Mouse (Mus musculus): ENCODE data around the gene Lsp1. TPM values are rescaled to one million over a fixed set of nuclear protein-coding genes. Genes with fewer than 3 reads are reported as not detected.

Lsp1 gene
- polyA plus RNA-seq, 1 experiment from 2014 or later = 26.2 TPM

GRCm38 (mm10) chr7:142441585-142441984 is 19.0 kb upstream of the Lsp1 start, which contains the start of gene Tnni2:
Gene Tnni2 (plus strand): TSS chr7:142441808.
- Histone ChIP-seq H3K36me3 (ENCODE audit: control insufficient read depth, insufficient read depth) (no peaks in the 10 kb centered on the region), H3K9me3 (replicated peaks; ENCODE audit: control insufficient read depth, low read length) (no peaks in the 10 kb centered on the region), H3K4me2 (ENCODE audit: low read depth, low read length) (no peak within 1 kb of the TSS), H3K4me1 (ENCODE audit: control insufficient read depth, low read depth, low read length) (no peaks in the 10 kb centered on the region; the same call in 1 of the 2 replicates), H3K27me3 (ENCODE audit: control insufficient read depth, insufficient read depth, low read depth, low read length) (no peaks in the 10 kb centered on the region), H3K4me3 (ENCODE audit: low read depth, low read length) (no peak within 1 kb of the TSS), H3K9ac (ENCODE audit: low read depth, low read length) (no peak within 1 kb of the TSS), H3K27ac (ENCODE audit: low read length) (no peak within 1 kb of the TSS; the same call in 1 of the 2 replicates)
- ATAC-seq (ENCODE audit: low read depth) = no peak
- 56% methylated on average over 9 of the region's 9 CpGs for WGBS (ENCODE audit: insufficient replicate concordance)

DNA sequence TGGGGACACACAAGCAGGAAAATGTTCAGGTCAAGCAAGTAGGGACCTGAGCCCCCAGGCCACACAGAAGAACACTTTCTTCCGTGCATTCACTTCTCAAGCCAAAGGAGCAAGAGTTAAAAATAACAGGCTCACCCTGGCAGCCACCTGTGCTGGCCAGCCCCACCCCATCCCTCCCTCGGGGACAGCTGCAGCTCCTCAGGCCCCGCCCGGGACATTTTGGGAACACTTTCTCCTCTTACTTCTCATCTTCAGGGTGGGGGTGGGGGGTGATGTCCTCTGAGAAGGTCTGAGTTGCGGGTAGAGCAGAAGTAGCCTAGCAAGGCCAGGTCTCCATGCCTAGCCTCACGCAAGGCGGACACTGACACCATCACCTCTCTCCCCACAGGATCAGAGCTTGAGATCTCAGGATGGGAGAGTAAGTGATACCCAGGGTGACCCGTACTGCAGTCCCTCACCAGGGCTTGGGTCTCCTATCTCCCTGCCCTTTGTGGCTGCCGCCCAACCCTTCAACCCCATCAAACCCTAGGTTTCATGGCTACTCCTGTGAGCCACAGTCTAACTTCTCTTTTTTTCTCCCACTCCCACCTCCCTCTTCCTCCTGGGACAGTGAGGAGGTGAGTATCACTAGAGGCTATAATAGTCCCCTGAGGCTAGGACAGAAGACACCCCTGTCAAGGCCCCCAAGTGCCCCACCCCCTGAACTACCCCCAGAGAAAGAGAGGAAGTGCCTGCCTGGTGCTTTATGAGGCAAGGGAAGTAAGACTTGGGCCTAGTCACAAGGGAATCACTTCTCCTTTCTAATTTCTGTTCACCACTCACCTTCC is 18.3 kb upstream of the Lsp1 start:
- Histone ChIP-seq H3K36me3 (ENCODE audit: control insufficient read depth, insufficient read depth) (no peaks in the 10 kb centered on the region), H3K9me3 (replicated peaks; ENCODE audit: control insufficient read depth, low read length) (no peaks in the 10 kb centered on the region), H3K4me3 (ENCODE audit: low read depth, low read length) (no peak overlapping the region), H3K4me1 (ENCODE audit: control insufficient read depth, low read depth, low read length) (no peaks in the 10 kb centered on the region; the same call in 1 of the 2 replicates), H3K27me3 (ENCODE audit: control insufficient read depth, insufficient read depth, low read depth, low read length) (no peaks in the 10 kb centered on the region), H3K27ac (ENCODE audit: low read length) (peak overlapping the region; percentile 70), H3K9ac (ENCODE audit: low read depth, low read length) (no peak overlapping the region), H3K4me2 (ENCODE audit: low read depth, low read length) (no peak overlapping the region)
- 46% methylated on average over 9 of the region's 9 CpGs for WGBS (ENCODE audit: insufficient replicate concordance)
- peak; percentile 30 for ATAC-seq (ENCODE audit: low read depth)

DNA sequence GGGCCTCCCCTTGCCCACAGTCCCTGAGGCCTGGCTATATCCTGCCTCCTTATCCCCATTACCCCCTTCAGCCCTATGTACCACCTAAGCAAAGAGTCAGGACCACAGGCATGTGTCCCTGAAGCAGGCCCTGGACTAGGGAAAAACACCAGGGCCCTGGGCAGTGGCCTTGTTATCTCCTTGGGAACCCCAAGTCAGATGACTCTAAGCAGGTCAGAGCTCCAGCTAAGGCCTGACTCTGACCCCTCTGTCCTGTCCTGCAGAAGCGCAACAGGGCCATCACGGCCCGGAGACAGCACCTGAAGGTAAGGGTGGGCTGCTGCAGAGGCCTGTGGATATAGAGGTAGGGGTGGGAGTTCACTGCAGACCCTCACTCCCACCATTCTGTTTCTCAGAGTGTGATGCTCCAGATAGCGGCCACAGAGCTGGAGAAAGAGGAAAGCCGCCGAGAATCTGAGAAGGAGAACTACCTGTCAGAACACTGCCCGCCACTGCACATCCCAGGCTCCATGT is 17.6 kb upstream of the Lsp1 start:
- Histone ChIP-seq H3K27ac (ENCODE audit: low read length) (peak overlapping the region; percentile 70), H3K4me2 (ENCODE audit: low read depth, low read length) (no peak overlapping the region), H3K36me3 (ENCODE audit: control insufficient read depth, insufficient read depth) (no peaks in the 10 kb centered on the region), H3K27me3 (ENCODE audit: control insufficient read depth, insufficient read depth, low read depth, low read length) (no peaks in the 10 kb centered on the region), H3K9me3 (replicated peaks; ENCODE audit: control insufficient read depth, low read length) (no peaks in the 10 kb centered on the region), H3K9ac (ENCODE audit: low read depth, low read length) (no peak overlapping the region), H3K4me1 (ENCODE audit: control insufficient read depth, low read depth, low read length) (no peaks in the 10 kb centered on the region; the same call in 1 of the 2 replicates), H3K4me3 (ENCODE audit: low read depth, low read length) (no peak overlapping the region)
- WGBS (ENCODE audit: insufficient replicate concordance) = 65% methylated on average over 7 of the region's 7 CpGs
- no peak; the same call in 1 of the 2 replicates for ATAC-seq (ENCODE audit: low read depth)

GRCm38 (mm10) chr7:142443474-142443873 is 17.1 kb upstream of the Lsp1 start:
- 70% methylated on average over 5 of the region's 5 CpGs for WGBS (ENCODE audit: insufficient replicate concordance)
- Histone ChIP-seq H3K27ac (ENCODE audit: low read length) (peak overlapping the region; percentile 70; the same call in 1 of the 2 replicates), H3K36me3 (ENCODE audit: control insufficient read depth, insufficient read depth) (no peaks in the 10 kb centered on the region), H3K9me3 (replicated peaks; ENCODE audit: control insufficient read depth, low read length) (no peaks in the 10 kb centered on the region), H3K4me1 (ENCODE audit: control insufficient read depth, low read depth, low read length) (no peaks in the 10 kb centered on the region; the same call in 1 of the 2 replicates), H3K4me3 (ENCODE audit: low read depth, low read length) (no peak overlapping the region), H3K9ac (ENCODE audit: low read depth, low read length) (no peak overlapping the region), H3K4me2 (ENCODE audit: low read depth, low read length) (no peak overlapping the region), H3K27me3 (ENCODE audit: control insufficient read depth, insufficient read depth, low read depth, low read length) (no peaks in the 10 kb centered on the region)
- ATAC-seq (ENCODE audit: low read depth) = no peak

- no peak overlapping the region for H3K9ac ChIP-seq (ENCODE audit: low read depth, low read length)
- 66% methylated on average over 6 of the region's 6 CpGs for WGBS (ENCODE audit: insufficient replicate concordance)
- H3K27me3 ChIP-seq (ENCODE audit: control insufficient read depth, insufficient read depth, low read depth, low read length) = no peaks in the 10 kb centered on the region
- H3K4me1 ChIP-seq (ENCODE audit: control insufficient read depth, low read depth, low read length) = no peaks in the 10 kb centered on the region; the same call in 1 of the 2 replicates
- no peaks in the 10 kb centered on the region for H3K9me3 ChIP-seq (replicated peaks; ENCODE audit: control insufficient read depth, low read length)
- H3K36me3 ChIP-seq (ENCODE audit: control insufficient read depth, insufficient read depth) = no peaks in the 10 kb centered on the region
- no peak overlapping the region for H3K27ac ChIP-seq (ENCODE audit: low read length)
- no peak overlapping the region for H3K4me2 ChIP-seq (ENCODE audit: low read depth, low read length)
- no peak overlapping the region for H3K4me3 ChIP-seq (ENCODE audit: low read depth, low read length)
- ATAC-seq (ENCODE audit: low read depth) = no peak
Observed at GRCm38 (mm10) chr7:142444171-142444570, 16.4 kb upstream of the Lsp1 start.

- Histone ChIP-seq H3K27ac (ENCODE audit: low read length) (no peak overlapping the region), H3K36me3 (ENCODE audit: control insufficient read depth, insufficient read depth) (no peaks in the 10 kb centered on the region), H3K4me2 (ENCODE audit: low read depth, low read length) (no peak overlapping the region), H3K4me3 (ENCODE audit: low read depth, low read length) (no peak overlapping the region), H3K9me3 (replicated peaks; ENCODE audit: control insufficient read depth, low read length) (no peaks in the 10 kb centered on the region), H3K27me3 (ENCODE audit: control insufficient read depth, insufficient read depth, low read depth, low read length) (no peaks in the 10 kb centered on the region), H3K9ac (ENCODE audit: low read depth, low read length) (no peak overlapping the region), H3K4me1 (ENCODE audit: control insufficient read depth, low read depth, low read length) (no peaks in the 10 kb centered on the region; the same call in 1 of the 2 replicates)
- 72% methylated on average over 6 of the region's 6 CpGs for WGBS (ENCODE audit: insufficient replicate concordance)
- no peak for ATAC-seq (ENCODE audit: low read depth)
Observed at GRCm38 (mm10) chr7:142445324-142445723, 15.3 kb upstream of the Lsp1 start.

DNA sequence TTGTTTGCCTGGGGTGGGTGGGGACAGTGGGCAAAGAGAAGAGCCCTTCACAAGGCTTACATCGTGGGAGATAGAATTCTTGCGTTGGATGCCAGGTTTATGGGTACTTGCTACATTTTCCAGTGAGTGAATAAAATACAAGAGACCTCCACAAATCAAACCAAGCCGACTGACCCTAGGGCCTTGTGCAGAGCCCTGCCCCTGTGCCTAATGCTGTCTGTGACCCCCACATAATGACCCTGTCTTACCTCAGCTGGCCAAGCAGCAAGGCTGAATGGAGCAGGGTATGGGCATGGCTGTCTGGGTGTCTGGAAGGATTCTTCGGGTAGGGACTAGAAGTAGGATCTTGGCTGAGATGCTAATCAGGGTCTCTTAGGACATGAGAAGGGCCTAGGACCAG is 14.3 kb upstream of the Lsp1 start:
- H3K27ac ChIP-seq (ENCODE audit: low read length) = no peak overlapping the region
- H3K9me3 ChIP-seq (replicated peaks; ENCODE audit: control insufficient read depth, low read length) = no peaks in the 10 kb centered on the region
- H3K4me1 ChIP-seq (ENCODE audit: control insufficient read depth, low read depth, low read length) = no peaks in the 10 kb centered on the region; the same call in 1 of the 2 replicates
- H3K27me3 ChIP-seq (ENCODE audit: control insufficient read depth, insufficient read depth, low read depth, low read length) = no peaks in the 10 kb centered on the region
- H3K36me3 ChIP-seq (ENCODE audit: control insufficient read depth, insufficient read depth) = no peaks in the 10 kb centered on the region
- no peak overlapping the region for H3K4me3 ChIP-seq (ENCODE audit: low read depth, low read length)
- no peak overlapping the region for H3K4me2 ChIP-seq (ENCODE audit: low read depth, low read length)
- WGBS (ENCODE audit: insufficient replicate concordance) = 64% methylated on average over 4 of the region's 4 CpGs
- ATAC-seq (ENCODE audit: low read depth) = no peak
- H3K9ac ChIP-seq (ENCODE audit: low read depth, low read length) = no peak overlapping the region

DNA sequence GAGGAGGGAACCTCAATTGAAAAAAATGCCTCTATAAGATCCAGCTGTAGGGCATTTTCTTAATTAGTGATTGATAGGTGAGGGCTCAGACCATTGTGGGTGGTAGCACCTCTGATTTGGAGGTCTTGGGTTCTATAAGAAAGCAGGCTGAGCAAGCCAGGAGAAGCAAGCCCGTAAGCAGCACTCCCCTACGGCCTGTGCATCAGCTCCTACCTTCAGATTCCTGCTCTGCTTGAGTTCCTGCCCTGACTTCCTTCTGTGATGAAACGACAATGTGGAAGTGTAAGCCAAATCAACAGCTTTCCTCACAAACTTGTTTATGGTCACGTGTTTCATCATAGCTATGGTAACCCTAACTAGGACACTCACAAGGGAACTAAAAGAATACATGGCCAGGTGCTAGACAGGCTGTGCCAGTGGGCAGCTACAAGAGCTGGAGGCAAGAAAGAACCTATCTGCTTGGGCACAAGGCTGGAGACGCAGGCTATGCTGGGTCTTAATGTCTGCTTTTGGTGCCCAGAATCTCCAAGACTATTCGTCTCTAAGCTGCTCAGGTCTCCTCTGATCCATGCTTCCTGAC is 11.5 kb upstream of the Lsp1 start:
- no peaks in the 10 kb centered on the region for H3K4me1 ChIP-seq (ENCODE audit: control insufficient read depth, low read depth, low read length)
- H3K4me2 ChIP-seq (ENCODE audit: low read depth, low read length) = no peak overlapping the region
- H3K4me3 ChIP-seq (ENCODE audit: low read depth, low read length) = no peak overlapping the region
- 0 out of 2 replicates have a peak, but pooled peaks have one; percentile 16 for ATAC-seq (ENCODE audit: low read depth)
- H3K9me3 ChIP-seq (replicated peaks; ENCODE audit: control insufficient read depth, low read length) = no peaks in the 10 kb centered on the region
- H3K9ac ChIP-seq (ENCODE audit: low read depth, low read length) = no peak overlapping the region
- 48% methylated on average over 6 of the region's 6 CpGs for WGBS (ENCODE audit: insufficient replicate concordance)
- H3K27me3 ChIP-seq (ENCODE audit: control insufficient read depth, insufficient read depth, low read depth, low read length) = no peaks in the 10 kb centered on the region
- H3K36me3 ChIP-seq (ENCODE audit: control insufficient read depth, insufficient read depth) = no peaks in the 10 kb centered on the region
- H3K27ac ChIP-seq (ENCODE audit: low read length) = no peak overlapping the region

- no peak for ATAC-seq (ENCODE audit: low read depth)
- no peaks in the 10 kb centered on the region; the same call in 1 of the 2 replicates for H3K4me1 ChIP-seq (ENCODE audit: control insufficient read depth, low read depth, low read length)
- H3K4me3 ChIP-seq (ENCODE audit: low read depth, low read length) = no peak overlapping the region
- no peak overlapping the region for H3K27ac ChIP-seq (ENCODE audit: low read length)
- no peak overlapping the region for H3K4me2 ChIP-seq (ENCODE audit: low read depth, low read length)
- WGBS (ENCODE audit: insufficient replicate concordance) = 53% methylated on average over 1 of the region's 1 CpGs
- no peaks in the 10 kb centered on the region for H3K27me3 ChIP-seq (ENCODE audit: control insufficient read depth, insufficient read depth, low read depth, low read length)
- no peaks in the 10 kb centered on the region for H3K36me3 ChIP-seq (ENCODE audit: control insufficient read depth, insufficient read depth)
- H3K9ac ChIP-seq (ENCODE audit: low read depth, low read length) = no peak overlapping the region
- H3K9me3 ChIP-seq (replicated peaks; ENCODE audit: control insufficient read depth, low read length) = no peaks in the 10 kb centered on the region
Observed at GRCm38 (mm10) chr7:142454706-142455105, 5.9 kb upstream of the Lsp1 start.
